Mouse (Mus musculus): ENCODE measurements at regions not wholly inside any gene's neighbourhood (a gene's known extent, or its start where the extent isn't known, plus 50 kb on each side); places are given as distances from the start of the nearest gene placed in this dataset.

DNA sequence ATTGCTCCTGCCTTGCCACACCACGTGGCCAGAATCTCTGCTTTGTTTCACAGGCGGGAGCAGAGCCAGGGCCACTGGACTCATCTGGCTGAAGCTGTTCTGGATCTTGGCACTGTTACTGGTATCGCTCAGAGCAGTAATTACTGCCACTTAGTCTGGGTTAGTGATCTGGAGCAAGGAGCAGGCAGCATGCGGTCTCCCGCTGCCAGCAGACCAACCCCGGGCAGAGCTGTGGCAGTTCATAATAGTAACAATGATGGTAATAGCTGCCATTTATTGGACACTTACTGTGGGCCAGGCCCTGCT lies 217.3 kb upstream of the 4930535I16Rik start:
- Histone ChIP-seq H3K4me3 (ENCODE audit: inconsistent target) (no peak overlapping the region), H3K36me3 (ENCODE audit: inconsistent target) (no peaks in the 10 kb centered on the region), H3K27ac (no peak overlapping the region), H3K79me2 (ENCODE audit: inconsistent target) (no peaks in the 10 kb centered on the region)
- 88% methylated on average over 6 of the region's 6 CpGs for WGBS (ENCODE audit: missing documents)

DNA sequence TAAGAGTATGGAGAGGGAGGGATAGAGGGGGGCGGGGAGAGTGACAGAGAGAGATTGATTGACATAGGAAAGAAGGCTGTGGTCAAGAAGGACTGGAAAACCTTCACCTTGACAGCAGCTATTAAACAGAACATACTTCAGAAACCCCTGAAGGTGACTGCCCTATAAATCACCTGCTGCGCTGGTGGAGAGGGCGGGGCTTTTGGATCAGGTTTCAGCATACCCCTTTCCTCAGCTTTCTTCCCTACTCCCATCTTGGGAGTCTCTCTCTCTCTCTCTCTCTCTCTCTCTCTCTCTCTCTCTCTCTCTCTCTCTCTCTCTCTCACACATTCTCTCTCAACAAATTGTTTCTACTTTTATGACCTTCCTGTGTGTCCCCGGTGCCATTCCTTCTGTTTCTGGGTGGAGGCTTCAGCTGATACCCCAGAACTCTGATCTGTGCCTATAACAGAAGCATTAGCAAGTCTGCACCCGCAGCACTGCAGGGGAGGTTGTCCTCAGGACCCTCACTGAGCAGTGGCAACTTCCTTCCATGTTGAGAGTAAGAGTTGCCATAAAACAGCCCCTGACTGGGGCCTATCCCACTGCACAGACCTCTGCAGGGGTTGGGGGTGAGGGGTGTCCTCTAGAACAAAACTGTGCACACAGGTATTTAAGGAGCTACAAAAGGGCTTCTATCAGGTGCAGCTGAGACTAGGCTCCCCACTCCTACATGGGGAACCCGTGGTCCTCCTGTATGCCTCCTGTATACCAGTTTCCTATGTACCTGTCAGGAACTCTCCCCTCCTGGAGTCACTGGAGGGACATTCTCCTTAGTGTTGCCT lies 216.7 kb upstream of the 4930535I16Rik start:
- WGBS (ENCODE audit: missing documents), result 28% methylated on average over 6 of the region's 6 CpGs
- Histone ChIP-seq H3K36me3 (ENCODE audit: inconsistent target) (no peaks in the 10 kb centered on the region), H3K27ac (no peak overlapping the region), H3K79me2 (ENCODE audit: inconsistent target) (no peaks in the 10 kb centered on the region), H3K4me3 (ENCODE audit: inconsistent target) (no peak overlapping the region)

DNA sequence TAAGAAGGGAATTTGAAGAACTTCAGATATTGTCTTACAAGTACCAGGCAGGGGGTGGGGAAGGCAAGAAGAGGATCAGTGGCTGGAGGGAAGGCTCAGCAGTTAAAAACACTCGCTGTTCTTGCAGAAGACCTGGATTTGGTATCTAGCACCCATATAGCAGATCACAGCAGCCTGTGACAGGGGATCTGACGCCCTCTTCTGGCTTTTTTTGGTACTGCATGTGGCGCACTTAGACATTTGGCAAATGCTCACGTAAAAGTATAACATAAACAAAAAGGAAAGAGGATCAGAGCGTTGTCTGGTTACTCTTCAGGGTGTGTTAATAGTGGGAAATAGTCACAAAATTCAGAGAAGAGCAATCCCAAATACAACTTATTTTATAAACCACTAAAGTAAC lies 213.1 kb upstream of the 4930535I16Rik start:
- H3K4me3 ChIP-seq (ENCODE audit: inconsistent target), result no peak overlapping the region
- no peaks in the 10 kb centered on the region for H3K36me3 ChIP-seq (ENCODE audit: inconsistent target)
- no peaks in the 10 kb centered on the region for H3K79me2 ChIP-seq (ENCODE audit: inconsistent target)
- 76% methylated on average over 5 of the region's 5 CpGs for WGBS (ENCODE audit: missing documents)
- no peak overlapping the region for H3K27ac ChIP-seq

DNA sequence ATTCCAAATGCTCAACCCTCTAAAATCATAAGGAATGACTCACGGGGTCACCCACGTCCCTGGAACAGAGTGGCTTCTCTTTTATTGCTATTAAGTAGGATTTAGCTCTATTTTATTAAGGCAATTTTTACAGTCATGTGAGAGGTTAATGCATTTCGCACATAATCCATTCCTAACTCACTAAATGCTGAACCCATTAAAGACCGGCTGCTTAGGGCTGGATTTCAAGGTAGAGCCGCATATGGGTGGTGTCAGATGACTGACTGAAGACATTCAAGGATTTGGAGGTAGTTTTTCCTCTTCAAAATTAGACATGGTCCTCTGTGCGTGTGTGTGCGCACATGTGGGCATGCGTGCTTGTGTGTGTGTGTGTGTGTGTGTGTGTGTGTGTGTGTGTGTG lies 208.4 kb upstream of the 4930535I16Rik start:
- H3K79me2 ChIP-seq (ENCODE audit: inconsistent target), result no peaks in the 10 kb centered on the region
- no peaks in the 10 kb centered on the region for H3K36me3 ChIP-seq (ENCODE audit: inconsistent target)
- H3K4me3 ChIP-seq (ENCODE audit: inconsistent target), result no peak overlapping the region
- 83% methylated on average over 8 of the region's 8 CpGs for WGBS (ENCODE audit: missing documents)
- H3K27ac ChIP-seq, result no peak overlapping the region

DNA sequence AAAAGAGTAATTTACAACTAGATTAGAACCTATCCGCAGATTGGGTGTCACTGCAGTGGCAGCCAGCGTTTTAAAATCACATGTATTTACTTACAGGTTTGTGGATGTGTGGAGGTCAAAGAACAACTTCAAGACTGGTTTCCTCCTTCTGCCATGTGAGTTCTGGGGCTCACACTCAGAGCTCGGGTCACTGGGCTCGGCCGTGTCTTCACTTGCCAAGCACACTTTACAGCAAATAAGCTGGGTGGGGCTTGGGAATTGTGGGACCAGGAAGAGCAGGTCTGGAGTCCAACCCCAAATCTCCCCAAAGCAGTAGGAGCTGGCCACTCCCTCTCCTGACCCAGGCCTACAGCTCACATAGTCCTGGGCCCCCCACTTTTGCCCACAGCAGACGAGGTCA lies 202.5 kb upstream of the 4930535I16Rik start:
- Histone ChIP-seq H3K4me3 (ENCODE audit: inconsistent target) (no peak overlapping the region), H3K36me3 (ENCODE audit: inconsistent target) (no peaks in the 10 kb centered on the region), H3K27ac (no peak overlapping the region), H3K79me2 (ENCODE audit: inconsistent target) (no peaks in the 10 kb centered on the region)
- 69% methylated on average over 6 of the region's 6 CpGs for WGBS (ENCODE audit: missing documents)

DNA sequence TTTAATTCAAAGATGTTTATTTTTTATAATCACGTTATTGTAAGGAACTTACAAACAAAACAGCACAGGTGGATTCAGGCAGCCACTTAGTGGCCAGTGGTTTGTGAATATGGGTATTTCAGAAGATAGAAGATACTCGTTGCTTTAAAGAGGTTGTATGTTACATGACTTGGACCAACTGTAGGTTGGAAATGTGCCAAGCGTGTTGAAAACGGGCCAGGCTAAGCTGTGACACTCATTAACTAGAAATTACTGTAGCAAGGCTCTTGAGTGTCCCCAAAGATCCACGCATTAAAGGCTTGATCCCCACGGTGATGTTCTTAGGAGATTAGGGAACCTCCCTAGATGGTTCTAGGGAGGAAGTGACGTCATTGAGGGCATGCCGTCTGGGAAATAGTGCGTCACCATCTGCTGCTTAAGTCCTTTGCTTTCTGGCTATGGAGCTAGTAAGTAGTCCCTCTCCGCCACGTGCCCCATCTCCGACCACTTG lies 196.1 kb upstream of the 4930535I16Rik start:
- H3K79me2 ChIP-seq (ENCODE audit: inconsistent target), result no peaks in the 10 kb centered on the region
- WGBS (ENCODE audit: missing documents), result 73% methylated on average over 12 of the region's 12 CpGs
- no peak overlapping the region for H3K4me3 ChIP-seq (ENCODE audit: inconsistent target)
- no peak overlapping the region for H3K27ac ChIP-seq
- no peaks in the 10 kb centered on the region for H3K36me3 ChIP-seq (ENCODE audit: inconsistent target)

DNA sequence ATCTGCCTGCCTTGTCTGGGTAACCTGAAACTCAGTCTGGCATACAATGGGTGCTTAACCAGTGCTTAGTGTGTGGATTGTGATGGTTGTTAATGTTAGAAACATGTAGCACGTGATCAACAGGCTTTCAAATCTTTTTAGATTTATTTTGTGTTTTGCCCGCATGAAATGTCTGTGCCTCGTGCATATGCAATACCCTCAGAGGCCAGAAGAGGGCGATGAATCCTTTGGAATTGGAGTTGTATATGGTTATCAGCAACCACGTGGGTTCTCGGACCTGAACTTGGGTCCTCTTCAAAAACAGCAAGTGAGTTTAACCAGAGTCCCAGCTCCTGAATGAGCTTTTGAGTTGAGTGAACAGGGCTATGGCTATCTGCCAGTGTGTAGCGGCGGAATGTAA lies 192.9 kb upstream of the 4930535I16Rik start:
- Histone ChIP-seq H3K36me3 (ENCODE audit: inconsistent target) (no peaks in the 10 kb centered on the region), H3K79me2 (ENCODE audit: inconsistent target) (no peaks in the 10 kb centered on the region), H3K27ac (no peak overlapping the region), H3K4me3 (ENCODE audit: inconsistent target) (no peak overlapping the region)
- WGBS (ENCODE audit: missing documents), result 68% methylated on average over 8 of the region's 8 CpGs

DNA sequence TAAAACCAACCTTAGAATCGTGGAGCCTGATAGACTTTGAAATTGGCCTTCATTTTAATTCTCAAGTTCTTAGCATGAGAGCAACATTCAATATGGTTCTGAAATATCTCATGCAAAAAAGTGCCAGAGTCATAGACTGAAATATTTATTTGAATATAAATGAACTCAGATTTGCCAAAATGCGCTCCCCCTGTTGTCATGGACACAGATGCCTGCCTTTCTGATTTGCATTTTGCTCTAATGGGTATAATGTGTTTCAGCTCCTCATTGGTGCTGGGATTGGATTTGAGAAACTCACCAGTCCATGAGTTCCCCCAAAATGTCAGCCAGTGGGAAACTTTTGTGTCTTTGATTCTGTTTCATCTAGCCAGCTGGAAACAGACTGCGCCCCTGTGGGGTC lies 191.5 kb upstream of the 4930535I16Rik start:
- no peaks in the 10 kb centered on the region for H3K79me2 ChIP-seq (ENCODE audit: inconsistent target)
- 78% methylated on average over 3 of the region's 3 CpGs for WGBS (ENCODE audit: missing documents)

DNA sequence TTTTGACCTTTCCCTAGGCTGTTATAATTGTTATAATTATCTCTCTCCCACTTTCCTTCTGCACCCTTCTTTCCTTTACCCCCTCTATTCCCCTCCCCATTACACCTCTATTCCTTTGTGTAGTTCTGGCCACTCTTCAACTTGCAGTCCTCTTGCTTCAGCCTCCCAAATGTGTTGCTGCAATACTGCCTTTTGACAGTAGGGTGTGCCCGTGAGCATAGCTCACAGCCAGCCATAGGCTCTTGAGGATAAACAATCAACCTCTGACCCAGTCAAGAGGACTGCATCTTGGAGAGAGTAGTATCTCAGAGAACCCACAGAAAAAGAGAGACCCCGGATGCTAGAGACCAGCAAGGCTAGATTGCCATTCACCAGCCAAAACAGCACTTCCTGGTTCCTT lies 184.9 kb upstream of the 4930535I16Rik start:
- Histone ChIP-seq H3K36me3 (ENCODE audit: inconsistent target) (no peaks in the 10 kb centered on the region), H3K27ac (no peak overlapping the region), H3K4me3 (ENCODE audit: inconsistent target) (no peak overlapping the region), H3K79me2 (ENCODE audit: inconsistent target) (no peaks in the 10 kb centered on the region)
- WGBS (ENCODE audit: missing documents), result 31% methylated on average over 2 of the region's 2 CpGs

More for the DNA sequence above, 191.5 kb upstream of the 4930535I16Rik start:
- H3K4me3 ChIP-seq (ENCODE audit: inconsistent target), result no peak overlapping the region
- no peaks in the 10 kb centered on the region for H3K36me3 ChIP-seq (ENCODE audit: inconsistent target)
- H3K27ac ChIP-seq, result no peak overlapping the region

DNA sequence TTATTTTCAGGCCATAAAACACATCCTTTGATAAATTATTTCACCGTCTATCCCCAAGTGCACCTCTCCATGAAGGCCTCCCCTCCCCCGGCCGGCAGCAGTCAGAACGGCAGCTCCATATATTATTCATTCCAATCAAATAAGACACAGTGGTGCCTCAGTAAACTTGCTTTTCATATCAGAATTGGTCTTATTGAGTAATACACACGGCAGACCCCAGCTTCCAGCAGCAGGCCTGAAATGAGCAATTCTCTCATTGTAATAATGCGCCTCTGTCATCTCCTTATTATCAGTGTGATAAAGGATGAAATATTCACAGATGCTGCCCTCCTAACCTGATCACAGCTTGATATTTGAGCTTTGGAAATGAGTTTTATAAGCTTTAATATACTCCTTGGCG lies 169.0 kb upstream of the 4930535I16Rik start:
- Histone ChIP-seq H3K27ac (no peak overlapping the region), H3K36me3 (ENCODE audit: inconsistent target) (no peaks in the 10 kb centered on the region), H3K79me2 (ENCODE audit: inconsistent target) (no peaks in the 10 kb centered on the region), H3K4me3 (ENCODE audit: inconsistent target) (no peak overlapping the region)
- 94% methylated on average over 7 of the region's 7 CpGs for WGBS (ENCODE audit: missing documents)

DNA sequence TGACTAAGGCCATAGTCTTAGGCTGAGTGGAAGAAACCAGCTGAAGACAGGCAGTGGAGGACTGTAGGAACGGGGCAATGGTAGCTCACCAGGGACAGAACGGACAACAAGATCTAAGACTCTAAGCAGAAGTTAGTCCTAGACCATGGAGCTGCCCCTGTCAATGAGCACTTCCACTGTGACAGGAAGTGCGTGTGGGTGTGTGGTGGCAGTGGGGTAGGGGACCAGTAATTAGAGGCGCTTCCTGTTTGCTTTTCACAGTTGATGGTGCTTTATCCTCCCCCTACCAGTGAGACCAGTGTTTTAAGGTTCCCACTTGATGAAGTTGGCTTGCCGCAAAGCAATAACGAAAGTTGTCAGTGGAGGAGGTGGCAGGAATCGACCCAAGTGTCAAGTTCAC lies 168.4 kb upstream of the 4930535I16Rik start:
- H3K27ac ChIP-seq, result no peak overlapping the region
- H3K36me3 ChIP-seq (ENCODE audit: inconsistent target), result no peaks in the 10 kb centered on the region
- no peaks in the 10 kb centered on the region for H3K79me2 ChIP-seq (ENCODE audit: inconsistent target)
- 27% methylated on average over 7 of the region's 7 CpGs for WGBS (ENCODE audit: missing documents)
- H3K4me3 ChIP-seq (ENCODE audit: inconsistent target), result no peak overlapping the region

DNA sequence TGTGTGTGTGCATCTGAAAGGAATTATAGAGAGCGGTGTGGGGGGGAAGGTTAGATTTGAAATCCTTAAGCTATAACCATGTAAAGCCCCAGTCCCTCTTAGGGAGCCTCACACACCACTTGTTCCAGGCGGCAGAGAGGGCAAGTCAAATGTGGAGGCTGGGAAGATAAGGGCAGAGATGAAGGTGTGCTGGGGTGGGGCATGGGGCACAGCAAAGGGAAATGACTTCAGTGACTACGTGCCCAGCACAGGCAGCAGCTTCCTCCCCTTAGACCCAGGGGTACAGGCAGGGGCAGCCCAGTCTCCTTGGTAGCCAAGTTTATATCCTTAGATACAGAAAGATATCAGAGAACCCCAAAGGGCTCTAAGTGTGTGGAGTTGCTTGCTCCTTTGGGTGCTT lies 161.8 kb upstream of the 4930535I16Rik start:
- no peak overlapping the region for H3K4me3 ChIP-seq (ENCODE audit: inconsistent target)
- no peak overlapping the region for H3K27ac ChIP-seq
- no peaks in the 10 kb centered on the region for H3K36me3 ChIP-seq (ENCODE audit: inconsistent target)
- H3K79me2 ChIP-seq (ENCODE audit: inconsistent target), result no peaks in the 10 kb centered on the region
- 52% methylated on average over 3 of the region's 3 CpGs for WGBS (ENCODE audit: missing documents)

DNA sequence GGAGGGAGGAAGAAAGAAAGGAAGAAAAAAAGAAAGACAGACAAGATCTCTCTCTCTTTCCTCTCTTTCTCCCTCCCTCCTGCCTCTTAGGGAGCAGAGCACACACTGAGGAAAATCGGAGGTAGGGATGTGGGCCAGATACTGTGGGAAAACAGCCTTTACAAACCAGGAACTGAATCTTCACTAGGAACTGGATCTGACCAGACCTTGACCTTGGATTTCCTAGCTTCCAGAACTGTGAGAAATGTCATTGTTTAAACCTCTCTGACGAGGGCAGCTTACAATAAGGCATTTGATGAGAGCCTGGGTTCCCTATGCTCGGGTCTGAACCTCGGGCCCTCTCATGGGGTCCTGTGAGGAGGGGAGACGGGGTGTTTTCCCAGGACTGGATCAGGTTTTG lies 157.7 kb upstream of the 4930535I16Rik start:
- Histone ChIP-seq H3K36me3 (ENCODE audit: inconsistent target) (no peaks in the 10 kb centered on the region), H3K27ac (no peak overlapping the region), H3K79me2 (ENCODE audit: inconsistent target) (no peaks in the 10 kb centered on the region), H3K4me3 (ENCODE audit: inconsistent target) (no peak overlapping the region)
- WGBS (ENCODE audit: missing documents), result 83% methylated on average over 5 of the region's 5 CpGs

DNA sequence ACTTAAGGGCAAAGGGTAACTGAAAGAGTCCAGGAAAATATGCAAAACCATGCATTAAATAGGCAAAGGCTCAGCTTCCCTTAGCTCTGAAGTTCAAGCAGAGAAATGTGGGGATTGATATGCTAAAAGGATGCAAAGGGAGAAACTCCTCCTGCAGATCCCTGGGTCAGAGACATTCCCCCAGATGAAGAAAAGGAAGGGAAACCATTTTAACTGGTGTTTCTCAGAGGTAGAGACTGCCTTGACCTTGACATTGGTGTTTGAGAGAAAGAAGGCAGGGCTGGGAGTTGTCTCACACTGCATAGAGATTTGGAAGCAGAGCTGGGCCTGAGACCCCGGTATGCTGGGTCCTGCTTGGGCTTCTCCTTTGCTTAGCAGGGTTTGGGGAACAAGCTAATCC lies 155.8 kb upstream of the 4930535I16Rik start:
- Histone ChIP-seq H3K79me2 (ENCODE audit: inconsistent target) (no peaks in the 10 kb centered on the region), H3K27ac (no peak overlapping the region), H3K4me3 (ENCODE audit: inconsistent target) (no peak overlapping the region), H3K36me3 (ENCODE audit: inconsistent target) (no peaks in the 10 kb centered on the region)
- 87% methylated on average over 1 of the region's 1 CpGs for WGBS (ENCODE audit: missing documents)

DNA sequence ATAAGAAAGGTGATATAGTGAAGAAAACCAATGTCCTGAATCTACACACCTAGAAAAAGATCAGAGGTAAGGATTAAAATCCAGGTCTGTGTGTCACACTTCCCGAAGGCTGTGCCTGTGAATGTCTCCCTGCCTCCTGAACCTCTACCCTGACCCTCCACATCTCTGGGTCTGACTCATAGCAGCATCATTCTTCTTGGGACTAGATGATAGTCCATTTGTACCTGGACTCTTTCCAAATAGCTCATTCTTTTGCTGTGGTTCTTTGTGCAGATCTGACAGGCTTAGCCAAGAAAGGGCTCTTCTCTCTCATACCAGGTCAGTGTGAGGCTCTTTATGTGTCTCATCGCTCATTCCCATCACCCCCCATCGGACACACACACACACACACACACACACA lies 146.8 kb upstream of the 4930535I16Rik start:
- H3K27ac ChIP-seq, result no peak overlapping the region
- WGBS (ENCODE audit: missing documents), result 92% methylated on average over 3 of the region's 3 CpGs
- H3K79me2 ChIP-seq (ENCODE audit: inconsistent target), result no peaks in the 10 kb centered on the region
- no peaks in the 10 kb centered on the region for H3K36me3 ChIP-seq (ENCODE audit: inconsistent target)
- no peak overlapping the region for H3K4me3 ChIP-seq (ENCODE audit: inconsistent target)

All from macrophage (primary cell).